Mouse (Mus musculus) liver, postnatal 0 days (tissue): ENCODE data around the gene Extl1.

Source experiments
- CTCF ChIP-seq: sonication (generic); IDR thresholded peaks from 2 replicates; pipeline ENCODE4 v1.5.1; 2016; ENCODE audit warnings: antibody characterized with exemption, low read depth
- EP300 ChIP-seq: IDR thresholded peaks from 2 replicates; pipeline ENCODE4 v1.6.1; 2016; ENCODE audit warnings: antibody characterized with exemption, low read depth, mild to moderate bottlenecking

- TF ChIP-seq CTCF (no peak), EP300 (no peak)
Measured at GRCm38 (mm10) chr4:134371316-134371855, 12.3 kb downstream of the Extl1 start.
